Mouse (Mus musculus): ENCODE data around the gene Trim30c.
"Not testable (repeated sequence)": the region's sequence is repeated elsewhere in the genome, so short reads cannot be mapped to it uniquely, and the experiment has no call there.

The Trim30c gene

DNA sequence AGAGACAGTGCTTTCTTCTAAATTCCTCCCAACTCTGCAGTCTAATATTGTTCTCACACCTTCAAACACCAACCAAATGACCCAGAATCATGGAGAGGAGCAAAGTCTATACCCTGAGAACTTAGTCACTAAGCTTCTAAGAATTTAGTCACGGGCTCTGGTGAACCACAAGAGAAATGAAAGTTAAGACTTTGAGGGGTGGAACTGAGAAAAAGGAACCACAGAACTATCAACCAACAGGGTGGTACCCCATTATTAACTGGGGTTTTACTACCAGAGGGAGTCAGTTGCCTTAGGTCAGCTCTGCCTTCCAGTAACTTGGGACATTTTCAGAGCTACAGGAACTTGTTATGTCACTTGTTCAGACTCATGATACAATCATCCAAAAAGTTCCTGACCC, at the start of gene Trim30c:
Gene Trim30c, minus strand, starts transcription at position 140 of the 400 bp plus-strand sequence.
- DNase-seq (ENCODE audit: low spot score): no peak

DNA sequence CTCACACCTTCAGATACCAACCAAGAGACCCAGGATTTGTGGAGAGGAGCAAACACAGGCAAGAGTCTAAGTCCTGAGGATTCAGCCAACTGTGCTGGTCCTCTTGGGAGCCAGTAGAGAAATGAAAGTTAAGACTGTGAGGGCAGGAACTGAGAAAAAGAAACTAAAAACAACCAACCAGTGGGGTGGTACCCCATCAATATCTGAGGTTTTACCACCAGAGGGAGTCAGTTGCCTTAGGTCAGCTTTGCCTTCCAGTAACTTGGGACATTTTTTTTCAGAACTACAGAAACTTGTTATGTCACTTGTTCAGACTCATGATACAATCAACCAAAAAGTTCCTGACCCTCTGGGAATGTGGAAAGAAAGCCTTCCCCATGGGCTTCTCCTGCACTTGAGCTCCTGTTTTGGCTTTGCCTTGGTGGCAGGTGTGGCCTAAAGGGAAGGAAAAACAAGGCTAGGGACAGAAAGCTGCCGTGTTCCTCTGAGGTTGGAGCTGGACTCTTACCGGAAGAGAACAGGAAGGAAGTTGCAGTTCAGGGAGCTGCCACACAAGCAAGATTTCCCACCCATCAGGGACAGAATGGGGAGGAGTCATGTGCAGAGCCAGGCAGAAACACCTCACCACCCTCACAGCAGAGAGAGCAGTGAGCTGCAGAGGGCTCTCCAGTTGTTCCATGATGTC, 45.5 kb upstream of the Trim30c start:
- peak; percentile 33 for DNase-seq (ENCODE audit: low spot score)

DNA sequence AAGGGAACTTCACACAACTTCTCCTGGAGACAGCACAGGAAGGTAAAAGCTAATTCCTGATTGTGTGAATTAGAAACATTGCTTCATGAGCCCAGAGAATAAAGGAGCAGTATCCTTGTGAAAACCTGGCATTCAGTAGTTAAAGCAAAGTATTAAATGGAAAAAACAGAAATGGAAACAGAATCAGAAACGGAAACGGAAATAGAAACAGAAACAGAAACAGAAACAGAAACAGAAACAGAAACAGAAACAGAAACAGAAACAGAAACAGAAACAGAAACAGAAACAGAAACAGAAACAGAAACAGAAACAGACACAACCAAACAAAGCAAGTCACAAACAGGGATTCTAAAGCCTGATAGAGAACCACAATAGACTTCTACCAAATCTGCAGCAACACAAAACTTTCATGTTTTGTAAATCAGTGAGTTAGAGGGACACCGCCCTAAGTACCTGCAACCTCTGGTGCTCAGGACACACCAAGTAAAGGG, 3.9 kb upstream of the Trim30c start:
- DNase-seq (ENCODE audit: low spot score): no peak

DNA sequence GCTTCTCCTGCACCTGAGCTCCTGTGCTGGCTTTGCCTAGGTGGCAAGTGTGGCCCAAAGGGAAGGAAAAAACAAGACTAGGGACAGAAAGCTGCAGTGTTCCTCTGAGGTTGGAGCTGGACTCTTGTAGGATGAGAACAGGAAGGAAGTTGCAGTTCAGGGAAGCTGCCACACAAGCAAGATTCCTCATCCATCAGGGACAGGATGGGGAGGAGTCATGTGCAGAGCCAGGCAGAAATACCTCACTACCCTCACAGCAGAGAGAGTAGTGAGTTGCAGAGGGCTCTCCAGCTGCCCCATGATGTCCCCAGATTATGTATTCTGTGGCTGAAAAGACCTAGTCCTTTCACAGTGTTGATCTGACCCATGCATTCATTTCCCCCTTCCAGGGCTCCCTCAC, 503 bp upstream of the Trim30c start:
- DNase-seq (ENCODE audit: low spot score): no peak

DNA sequence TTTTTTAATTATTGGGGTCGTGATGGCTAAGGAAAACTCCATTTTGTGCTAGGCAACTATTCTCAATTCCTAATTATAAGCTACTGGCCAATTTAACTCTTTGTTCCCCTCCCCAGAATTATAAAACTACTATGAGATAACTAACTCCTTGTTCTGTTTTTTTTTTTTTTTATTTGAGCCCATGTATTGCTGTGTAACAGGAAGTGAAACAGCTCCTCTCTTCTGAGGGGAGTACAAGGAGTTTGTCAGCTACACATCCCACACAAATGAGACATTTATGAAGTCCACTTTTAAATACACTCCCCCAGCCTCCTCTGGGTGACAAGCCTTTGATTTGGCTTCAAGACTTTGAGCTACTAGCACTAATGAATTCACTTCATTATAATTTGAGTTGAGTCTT, 2.1 kb downstream of the Trim30c start:
- no peak for DNase-seq (ENCODE audit: low spot score)

DNA sequence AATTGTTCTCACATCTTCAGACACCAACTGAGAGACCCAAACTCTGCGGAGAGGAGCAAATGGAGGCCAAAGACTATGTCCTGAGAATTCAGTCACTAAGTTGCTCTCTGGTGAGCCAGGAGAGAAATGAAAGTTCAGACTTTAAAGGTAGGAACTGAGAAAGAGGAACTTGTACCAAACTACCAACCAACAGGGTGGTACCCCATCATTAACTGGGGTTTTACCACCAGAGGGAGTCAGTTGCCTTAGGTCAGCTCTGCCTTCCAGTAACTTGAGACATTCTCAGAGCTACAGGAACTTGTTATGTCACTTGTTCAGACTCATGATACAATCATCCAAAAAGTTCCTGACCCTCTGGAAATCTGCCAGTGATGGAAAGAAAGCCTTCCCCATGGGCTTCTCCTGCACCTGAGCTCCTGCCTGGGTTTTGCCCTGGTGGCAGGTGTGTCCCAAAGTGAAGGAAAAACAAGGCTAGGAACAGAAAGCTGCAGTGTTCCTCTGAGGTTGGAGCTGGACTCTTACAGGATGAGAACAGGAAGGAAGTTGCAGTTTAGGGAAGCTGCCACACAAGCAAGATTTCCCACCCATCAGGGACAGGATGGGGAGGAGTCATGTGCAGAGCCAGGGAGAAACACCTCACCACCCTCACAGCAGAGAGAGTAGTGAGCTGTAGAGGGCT, 30.8 kb downstream of the Trim30c start, which contains the start of gene Trim30b:
Gene Trim30b, minus strand, starts transcription at position 149 of the 679 bp plus-strand sequence.
- DNase-seq (ENCODE audit: low spot score): no peak

DNA sequence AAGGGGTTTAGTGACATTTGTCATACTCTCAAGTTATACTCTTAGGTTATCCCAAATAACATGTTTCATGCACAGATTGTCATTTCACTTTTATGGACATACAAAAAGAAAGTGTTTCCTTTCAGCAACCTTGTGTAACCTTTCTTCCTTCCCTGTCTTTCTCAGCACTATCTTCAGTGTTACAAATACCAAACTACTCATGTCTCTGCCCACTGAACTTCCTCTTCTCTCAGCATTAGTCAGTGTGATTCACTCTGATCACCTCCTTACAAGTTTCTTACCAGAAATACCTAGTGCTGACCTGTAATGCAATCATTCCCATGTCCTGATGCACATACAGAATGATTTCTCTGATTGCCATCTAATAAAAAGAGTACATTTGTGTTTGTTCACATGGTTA, 34.3 kb downstream of the Trim30c start:
- DNase-seq (ENCODE audit: low spot score): no peak

DNA sequence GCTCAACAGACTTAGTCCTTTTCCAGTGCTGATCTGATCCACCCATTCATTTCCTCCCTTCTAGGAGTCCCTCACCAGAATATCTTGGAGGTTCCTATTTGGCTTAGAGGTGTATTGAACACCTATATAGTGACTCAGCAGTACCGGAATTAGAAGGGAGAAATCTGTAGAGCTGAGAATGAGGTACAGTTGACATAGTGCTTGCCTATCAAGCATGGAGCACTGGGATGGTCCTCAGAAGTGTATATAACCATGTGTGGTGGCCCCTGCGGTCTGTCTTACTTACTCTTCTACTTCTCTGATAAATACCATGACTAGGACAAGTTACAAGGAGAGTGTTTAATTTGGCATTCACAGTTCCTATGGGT, 47.1 kb downstream of the Trim30c start:
- DNase-seq (ENCODE audit: low spot score): no peak

DNA sequence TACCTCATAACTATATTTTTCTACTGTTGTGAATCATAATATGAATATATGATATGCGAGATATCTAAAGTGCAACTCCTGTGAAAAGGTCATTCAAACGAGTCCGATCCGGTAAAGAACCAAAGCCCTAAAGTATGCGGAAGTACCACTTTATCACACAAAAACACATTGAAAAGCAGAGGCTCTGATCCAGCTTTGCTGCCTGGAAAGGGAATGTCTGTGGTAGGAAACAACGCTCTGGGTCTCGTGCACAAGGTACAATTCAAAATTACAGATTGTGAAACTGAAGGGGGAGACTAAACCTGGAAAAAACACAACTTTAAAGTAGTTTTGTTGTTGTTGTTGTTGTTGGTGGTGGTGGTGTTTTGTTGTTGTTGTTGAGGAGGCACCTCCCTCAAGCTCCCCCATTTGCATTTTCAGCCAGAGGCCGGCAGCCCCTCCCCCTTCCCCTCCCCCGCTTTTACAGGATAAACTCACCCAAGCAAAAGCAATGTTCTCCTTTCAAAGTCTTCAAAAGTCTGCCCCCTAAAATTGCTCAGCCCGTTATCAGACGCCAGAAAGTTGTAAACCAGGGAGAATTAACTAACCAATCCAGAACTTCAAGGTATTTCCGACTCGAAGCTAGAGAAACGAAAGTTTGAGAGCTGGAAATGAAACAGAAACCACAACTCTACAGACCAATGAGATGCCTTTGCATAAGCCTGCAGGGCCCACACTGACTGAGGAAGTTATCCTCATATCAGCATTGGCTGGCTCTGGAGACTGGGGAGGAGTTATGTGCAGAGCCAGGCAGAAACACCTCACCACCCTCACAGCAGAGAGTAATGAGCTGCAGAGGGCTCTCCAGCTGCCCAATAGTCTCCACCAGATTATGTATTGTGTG, 47.7 kb downstream of the Trim30c start, which contains the start of gene Trim12c:
Gene Trim12c, minus strand, starts transcription at position 646 of the 883 bp plus-strand sequence.
- DNase-seq (ENCODE audit: low spot score): peak; percentile 62

DNA sequence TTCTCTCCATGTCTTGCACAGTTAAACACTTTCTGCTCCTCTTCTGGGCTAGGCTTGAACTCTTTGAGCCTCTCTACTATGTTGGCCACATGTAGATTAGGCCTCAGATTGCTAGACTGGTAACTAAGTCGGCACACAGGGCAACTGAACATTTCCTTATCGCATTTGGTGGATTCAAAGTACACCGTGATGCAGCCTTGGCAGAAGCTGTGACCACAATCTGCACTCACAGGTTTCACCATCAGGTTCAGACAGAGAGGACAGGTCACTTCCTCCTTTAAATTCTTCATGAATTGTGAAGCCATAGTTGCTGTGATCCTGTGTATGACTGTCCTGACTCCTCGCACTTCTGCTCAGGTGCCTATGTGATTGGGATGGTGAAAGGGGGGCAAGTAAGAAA, 52.6 kb downstream of the Trim30c start:
- DNase-seq (ENCODE audit: low spot score): not testable (repeated sequence)

DNA sequence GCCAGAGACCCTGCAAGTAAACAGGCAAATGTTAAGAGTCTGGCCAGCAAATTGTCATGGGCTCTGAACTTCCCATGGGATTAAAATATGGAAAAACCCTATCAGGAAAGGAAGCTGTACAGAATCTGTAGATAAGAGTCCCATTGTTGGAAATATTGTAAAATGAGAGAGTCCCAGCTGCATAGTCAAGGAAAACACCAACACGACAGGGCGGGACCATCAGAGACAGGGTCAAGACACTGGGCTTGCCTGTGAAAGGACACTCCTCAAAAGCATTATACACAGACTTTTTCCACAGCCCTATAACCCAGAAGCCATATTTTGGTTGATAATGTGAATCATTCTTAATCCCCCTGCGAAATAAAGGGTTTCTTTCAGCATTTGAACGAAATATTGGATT, 59.9 kb downstream of the Trim30c start:
- DNase-seq (ENCODE audit: low spot score): not testable (repeated sequence)

DNA sequence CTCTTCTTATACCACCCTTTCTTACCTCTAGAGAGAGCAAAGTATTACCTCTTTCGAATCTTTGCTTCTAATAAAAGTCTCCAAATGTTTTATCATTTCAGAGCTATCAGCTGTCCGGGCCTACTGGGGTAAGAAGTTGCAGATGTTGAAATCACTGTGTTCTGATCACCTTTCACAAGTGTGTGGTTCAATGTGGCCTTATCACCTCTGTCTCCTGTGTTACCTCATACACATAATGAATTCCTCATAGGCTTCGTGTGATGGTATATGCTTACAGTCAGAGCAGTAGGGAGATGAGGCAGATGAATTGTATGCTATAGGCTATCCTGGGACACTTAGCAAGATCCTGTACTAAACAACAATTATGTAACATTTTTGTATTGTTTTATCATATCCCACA, 65.1 kb downstream of the Trim30c start:
- not testable (repeated sequence) for DNase-seq (ENCODE audit: low spot score)
